Mouse (Mus musculus) ES-Bruce4 (cell line): ENCODE data around the gene Lemd1.

Experiments used
- CTCF ChIP-seq: IDR thresholded peaks from one replicate; pipeline ENCODE4 v1.8.1; 2011; ENCODE audit warnings: low read depth, low read length
- EP300 ChIP-seq: IDR thresholded peaks from 2 replicates; pipeline ENCODE4 v1.6.1; 2011; ENCODE audit warnings: low read depth, low read length; ENCODE audit not compliant: insufficient read depth

- TF ChIP-seq EP300, result no peak
- TF ChIP-seq CTCF, result no peak
These were observed 116.7 kb downstream of the Lemd1 start for GRCm38 (mm10) chr1:132307962-132308361.
